Mouse (Mus musculus) lung, embryonic 14.5 days (tissue): ENCODE results near the gene Nostrin. TPM values are rescaled to one million over a fixed set of nuclear protein-coding genes. Genes with fewer than 3 reads are reported as not detected.

Experiments used
- ATAC-seq: fragments of 200-750 bp; cut with Nextera tagmentation; 2 replicates; pipeline ENCODE4 v1.8.0; 2017; ENCODE audit warnings: mild to moderate bottlenecking, moderate TSS enrichment, moderate library complexity; ENCODE audit not compliant: insufficient read depth
- DNase-seq: peaks from one replicate; pipeline ENCODE4 v3.0.0-alpha.2; 2015
- H3K27ac ChIP-seq: fragments of 300-500 bp; sonication (generic); 2 replicates; pipeline ENCODE4 v1.5.1; 2014; ENCODE audit warnings: low read depth, mild to moderate bottlenecking, moderate library complexity
- H3K27me3 ChIP-seq: fragments of 300-500 bp; sonication (generic); 2 replicates; pipeline ENCODE4 v1.6.1; 2014; ENCODE audit warnings: low read length, control low read depth; ENCODE audit not compliant: insufficient read depth
- H3K36me3 ChIP-seq: fragments of 300-500 bp; sonication (generic); 2 replicates; pipeline ENCODE4 v1.6.1; 2014; ENCODE audit warnings: control low read depth; ENCODE audit not compliant: insufficient read depth
- H3K4me1 ChIP-seq: fragments of 300-500 bp; sonication (generic); 2 replicates; pipeline ENCODE4 v1.6.1; 2014; ENCODE audit warnings: antibody characterized with exemption, control low read depth; ENCODE audit not compliant: insufficient read depth
- H3K4me2 ChIP-seq: fragments of 300-500 bp; sonication (generic); 2 replicates; pipeline ENCODE4 v1.6.1; 2014; ENCODE audit warnings: mild to moderate bottlenecking
- H3K4me3 ChIP-seq: fragments of 300-500 bp; sonication (generic); 2 replicates; pipeline ENCODE4 v1.5.1; 2014; ENCODE audit warnings: low read depth, low read length
- H3K9ac ChIP-seq: fragments of 300-500 bp; sonication (generic); 2 replicates; pipeline ENCODE4 v1.6.1; 2014
- H3K9me3 ChIP-seq: fragments of 300-500 bp; sonication (generic); 2 replicates; pipeline ENCODE4 v1.6.1; 2016; ENCODE audit warnings: low read depth, low read length, control low read depth
- CTCF ChIP-seq: IDR thresholded peaks from 2 replicates; pipeline ENCODE4 v1.5.1; 2016; ENCODE audit warnings: antibody characterized with exemption, low read depth
- WGBS: fragments of 180-500 bp; shearing (Covaris S2); extraction: QIAGEN DNeasy Blood & Tissue Kit; methylation state at CpG from one replicate; pipeline ENCODE4 v1.1.7; 2014; 5-methylcytosine and 5-hydroxymethylcytosine counted together
- polyA plus RNA-seq: library from polyadenylated mRNA; unstranded; fragments of >200 nt; fragmentation: Nextera tagmentation; extraction: Ambion mirVana; gene quantifications from 2 replicates; pipeline ENCODE4 v1.2.1, GENCODE M21; 2014

Gene Nostrin
- polyA plus RNA-seq, 1 experiment from 2014 or later = 11.6 TPM

DNA sequence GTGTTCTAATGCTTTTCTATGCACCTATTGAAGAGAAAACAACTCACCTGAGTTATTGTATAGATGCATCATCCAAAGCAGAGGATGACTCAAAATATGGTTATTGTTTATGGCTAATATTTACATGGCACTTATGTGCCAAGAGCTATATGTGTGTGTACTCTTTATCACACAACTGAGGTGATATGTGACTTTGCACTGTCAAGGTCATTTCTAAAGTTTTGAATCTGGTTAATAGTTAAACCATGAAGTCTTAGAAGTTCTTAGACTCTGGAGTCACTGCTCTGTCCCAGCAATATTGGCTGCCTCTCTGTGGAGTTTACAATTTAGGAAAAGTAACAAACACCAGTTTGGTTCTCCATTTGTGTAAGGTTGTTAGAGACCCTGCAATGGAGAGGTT, 23.3 kb downstream of the Nostrin start:
- H3K4me1 ChIP-seq = no peaks in the 10 kb centered on the region
- no peaks in the 10 kb centered on the region for H3K36me3 ChIP-seq
- H3K4me2 ChIP-seq = no peak overlapping the region
- no peak overlapping the region for H3K27ac ChIP-seq
- no peak overlapping the region for H3K4me3 ChIP-seq
- no peak overlapping the region for H3K9ac ChIP-seq
- ATAC-seq (no peak), DNase-seq (no peak)
- H3K27me3 ChIP-seq = no peaks in the 10 kb centered on the region
- H3K9me3 ChIP-seq = no peaks in the 10 kb centered on the region
- no peak for TF ChIP-seq CTCF

DNA sequence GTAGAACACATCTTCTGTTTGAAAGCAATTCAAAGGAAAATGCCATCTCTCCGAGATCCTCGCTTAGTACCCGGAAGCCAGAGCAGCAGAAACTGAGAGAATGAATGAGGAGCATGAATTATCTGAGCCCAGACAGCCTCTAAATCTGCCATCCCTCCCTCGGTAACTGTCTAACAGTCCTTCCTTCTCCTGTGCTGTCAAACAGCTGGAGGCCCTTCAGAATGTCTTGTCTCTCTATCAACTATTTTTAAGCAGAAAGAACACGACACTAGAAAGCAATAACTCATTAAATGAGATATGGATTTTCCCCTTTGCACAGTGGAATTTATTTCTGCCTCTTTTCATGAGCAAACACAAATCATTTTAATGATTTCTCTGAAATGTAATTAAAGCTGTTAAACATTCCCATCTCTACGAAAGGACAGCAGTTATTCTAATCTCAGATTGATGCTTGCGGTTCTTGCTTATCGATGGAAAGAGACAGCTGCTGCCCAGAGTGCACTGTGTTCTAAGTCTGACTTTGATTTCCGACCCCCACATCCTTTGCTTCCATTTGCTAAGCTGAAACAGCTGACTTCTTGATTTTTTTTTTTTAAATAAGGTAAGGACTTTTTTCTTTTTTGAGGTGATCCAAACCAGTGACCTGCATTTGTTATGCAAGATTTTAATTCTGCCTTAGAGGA, 34.9 kb downstream of the Nostrin start:
- Histone ChIP-seq H3K4me3 (no peak overlapping the region), H3K9me3 (no peaks in the 10 kb centered on the region), H3K4me1 (no peaks in the 10 kb centered on the region), H3K27ac (no peak overlapping the region), H3K4me2 (no peak overlapping the region), H3K27me3 (no peaks in the 10 kb centered on the region), H3K36me3 (no peaks in the 10 kb centered on the region), H3K9ac (no peak overlapping the region)
- TF ChIP-seq CTCF = no peak
- WGBS = 45% methylated on average over 9 of the region's 9 CpGs
- peak; percentile 75; the same call in 1 of the 2 replicates for ATAC-seq
- peak; percentile 63 for DNase-seq

DNA sequence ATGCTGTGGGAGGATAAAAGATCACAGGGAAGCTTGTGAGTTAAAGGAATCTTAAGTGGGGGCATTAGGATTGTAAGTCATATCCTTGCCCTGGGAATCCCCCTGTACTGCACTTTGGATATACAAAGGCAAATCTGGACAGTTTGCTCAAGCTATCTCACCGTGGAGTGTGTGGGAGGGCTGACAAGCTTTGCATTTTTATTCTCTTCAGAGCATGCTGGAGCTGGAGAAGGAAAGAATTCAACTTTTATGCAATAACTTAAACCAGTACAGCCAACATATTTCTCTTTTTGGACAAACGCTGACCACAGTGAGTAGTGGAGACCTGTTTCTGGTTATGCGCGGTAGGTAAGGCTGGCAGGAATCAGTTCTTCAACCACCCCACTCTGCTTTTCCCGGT, 39.7 kb downstream of the Nostrin start:
- Histone ChIP-seq H3K27ac (no peak overlapping the region), H3K36me3 (peaks cover 3% of the 10 kb centered on the region; the same call in 1 of the 2 replicates), H3K4me2 (no peak overlapping the region), H3K27me3 (no peaks in the 10 kb centered on the region), H3K4me1 (no peaks in the 10 kb centered on the region), H3K9me3 (no peaks in the 10 kb centered on the region), H3K4me3 (no peak overlapping the region), H3K9ac (no peak overlapping the region)
- WGBS = 61% methylated on average over 5 of the region's 5 CpGs
- TF ChIP-seq CTCF = no peak
- DNase-seq (peak; percentile 20), ATAC-seq (no peak)

DNA sequence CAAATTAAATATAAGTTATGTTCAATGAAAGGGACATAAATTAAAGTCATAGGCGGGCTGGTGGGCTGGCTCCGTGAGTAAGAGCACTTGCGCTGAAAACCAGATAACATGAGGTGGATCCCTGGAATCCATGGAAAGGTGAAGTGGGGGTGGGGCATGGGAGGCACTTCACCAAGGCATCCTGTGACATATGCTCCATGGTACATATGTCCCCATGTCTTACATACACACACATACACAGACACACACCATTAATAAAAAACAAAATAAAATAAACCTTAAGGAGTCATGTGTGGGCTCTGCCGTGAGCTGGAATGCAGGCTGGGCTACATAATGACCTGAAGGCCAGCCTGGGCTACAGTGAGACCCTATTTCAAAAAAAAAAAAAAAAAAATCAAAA, 44.1 kb downstream of the Nostrin start:
- DNase-seq = no peak
- Histone ChIP-seq H3K27ac (no peak overlapping the region), H3K9ac (no peak overlapping the region), H3K36me3 (peaks cover 3% of the 10 kb centered on the region; the same call in 1 of the 2 replicates), H3K4me2 (no peak overlapping the region), H3K9me3 (no peaks in the 10 kb centered on the region), H3K4me3 (no peak overlapping the region), H3K27me3 (no peaks in the 10 kb centered on the region), H3K4me1 (no peaks in the 10 kb centered on the region)
- no peak for ATAC-seq
- WGBS = 90% methylated on average over 4 of the region's 4 CpGs
- no peak for TF ChIP-seq CTCF

DNA sequence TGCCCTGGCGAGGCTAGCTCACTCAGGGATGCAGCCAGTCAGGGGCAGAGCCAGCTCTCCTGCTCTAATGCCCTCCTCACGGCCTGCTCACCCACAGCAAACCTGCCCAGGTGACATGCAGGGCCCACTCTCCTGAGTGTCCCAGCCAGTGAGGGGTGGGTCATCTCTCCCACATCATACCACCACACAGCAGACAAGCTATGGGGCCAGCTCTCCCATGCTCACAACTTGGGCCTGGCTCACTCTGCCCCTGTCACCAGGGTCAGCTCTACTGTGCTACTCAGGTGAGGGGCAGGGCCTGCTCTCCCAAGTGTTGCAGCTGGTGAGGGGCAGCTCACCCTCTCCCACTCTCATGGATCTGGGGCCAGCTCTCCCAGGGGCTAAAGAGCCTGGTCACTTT, 52.4 kb downstream of the Nostrin start:
- no peaks in the 10 kb centered on the region for H3K27me3 ChIP-seq
- no peaks in the 10 kb centered on the region for H3K9me3 ChIP-seq
- H3K27ac ChIP-seq = no peak overlapping the region
- no peak overlapping the region for H3K4me2 ChIP-seq
- no peak for TF ChIP-seq CTCF
- 90% methylated on average over 2 of the region's 2 CpGs for WGBS
- H3K4me3 ChIP-seq = no peak overlapping the region
- ATAC-seq (no peak), DNase-seq (no peak)
- H3K4me1 ChIP-seq = no peaks in the 10 kb centered on the region
- peaks cover 20% of the 10 kb centered on the region for H3K36me3 ChIP-seq
- H3K9ac ChIP-seq = no peak overlapping the region

DNA sequence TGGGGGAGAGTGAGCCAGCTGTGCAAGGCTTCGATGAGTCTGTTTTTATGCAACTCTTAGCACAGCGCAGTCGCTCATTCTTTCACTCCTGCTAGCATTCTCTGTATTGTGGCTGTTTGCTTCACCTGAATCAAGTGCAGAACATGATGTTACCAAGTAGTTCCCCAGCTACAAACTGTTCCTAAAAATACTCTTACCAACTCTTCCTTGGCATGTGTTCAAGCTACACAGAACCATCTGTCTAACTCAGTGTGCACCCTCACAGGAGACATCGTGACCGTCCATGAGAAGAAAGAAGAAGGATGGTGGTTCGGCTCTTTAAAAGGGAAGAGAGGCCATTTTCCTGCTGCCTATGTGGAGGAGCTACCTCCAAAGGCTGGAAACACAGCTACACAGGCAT, 53.1 kb downstream of the Nostrin start:
- ATAC-seq = no peak
- DNase-seq = no peak
- H3K9me3 ChIP-seq = no peaks in the 10 kb centered on the region
- H3K4me3 ChIP-seq = no peak overlapping the region
- H3K27me3 ChIP-seq = no peaks in the 10 kb centered on the region
- no peak for TF ChIP-seq CTCF
- H3K4me1 ChIP-seq = no peaks in the 10 kb centered on the region
- no peak overlapping the region for H3K4me2 ChIP-seq
- H3K36me3 ChIP-seq = peaks cover 27% of the 10 kb centered on the region
- WGBS = 84% methylated on average over 6 of the region's 6 CpGs
- no peak overlapping the region for H3K27ac ChIP-seq
- H3K9ac ChIP-seq = no peak overlapping the region

DNA sequence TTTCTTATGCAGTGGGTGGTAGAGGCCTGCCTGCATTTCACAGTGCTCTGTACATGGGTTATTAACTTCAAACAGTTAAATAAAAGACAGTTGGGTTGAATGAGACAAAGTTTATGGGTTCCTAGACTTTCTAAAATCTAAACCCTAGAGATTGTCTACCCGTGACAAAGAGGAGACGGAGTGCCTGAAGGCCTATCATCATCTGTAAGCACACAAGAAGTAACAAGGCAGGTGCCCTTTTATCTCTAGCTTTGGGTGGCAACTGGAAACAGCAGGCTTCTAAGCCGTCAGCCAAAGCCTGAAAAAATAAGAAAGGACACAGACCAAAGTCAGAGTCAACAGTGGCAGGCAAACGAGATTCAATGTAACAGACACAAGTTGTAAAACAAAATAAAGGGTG, 53.6 kb downstream of the Nostrin start:
- H3K4me3 ChIP-seq = no peak overlapping the region
- DNase-seq = no peak
- 78% methylated on average over 4 of the region's 4 CpGs for WGBS
- H3K9ac ChIP-seq = no peak overlapping the region
- no peaks in the 10 kb centered on the region for H3K27me3 ChIP-seq
- H3K27ac ChIP-seq = no peak overlapping the region
- H3K4me2 ChIP-seq = no peak overlapping the region
- no peak for ATAC-seq
- peaks cover 32% of the 10 kb centered on the region for H3K36me3 ChIP-seq
- TF ChIP-seq CTCF = no peak
- H3K9me3 ChIP-seq = no peaks in the 10 kb centered on the region
- no peaks in the 10 kb centered on the region for H3K4me1 ChIP-seq

DNA sequence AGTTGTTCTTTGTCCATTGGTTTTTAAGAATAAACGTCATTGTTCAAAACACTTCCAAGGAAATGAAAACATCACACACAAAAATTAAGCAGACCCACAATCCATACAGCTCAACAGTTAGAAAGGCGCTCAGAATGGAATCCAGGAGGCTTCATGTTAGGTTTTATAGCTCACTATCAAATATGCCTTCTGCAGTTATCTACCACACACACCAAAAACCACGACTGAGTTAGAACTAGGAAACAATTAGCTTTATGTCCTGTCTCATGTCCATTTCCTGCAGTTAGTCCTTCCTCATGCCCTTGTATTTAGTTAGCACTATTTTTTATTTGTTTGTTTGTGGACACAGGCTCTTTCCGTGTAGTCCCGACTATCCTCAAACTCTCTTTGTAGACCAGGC, 55.5 kb downstream of the Nostrin start:
- H3K36me3 ChIP-seq = peaks cover 39% of the 10 kb centered on the region
- no peaks in the 10 kb centered on the region for H3K9me3 ChIP-seq
- H3K4me3 ChIP-seq = no peak overlapping the region
- TF ChIP-seq CTCF = no peak
- ATAC-seq (no peak), DNase-seq (no peak)
- no peaks in the 10 kb centered on the region for H3K4me1 ChIP-seq
- H3K9ac ChIP-seq = no peak overlapping the region
- H3K27me3 ChIP-seq = no peaks in the 10 kb centered on the region
- H3K4me2 ChIP-seq = no peak overlapping the region
- WGBS = 86% methylated on average over 5 of the region's 5 CpGs
- no peak overlapping the region for H3K27ac ChIP-seq
